Mouse (Mus musculus) brain, adult 2 months (tissue): Measurements from ENCODE around the gene Gm43191.
A peak's percentile ranks its signal among the peaks of the same experiment; 100 is the strongest.

Experiments
- DNase-seq: peaks from one replicate; pipeline ENCODE4 v3.0.0; 2011; ENCODE audit warnings: low read depth, low spot score

Gene Gm43191

GRCm38 (mm10) chr3:116622641-116623040 is 58.4 kb downstream of the Gm43191 start:
- no peak for DNase-seq

GRCm38 (mm10) chr3:116620636-116621370 is 60.3 kb downstream of the Gm43191 start:
- DNase-seq, result peak; percentile 47

- DNase-seq, result no peak
Measured at GRCm38 (mm10) chr3:116618855-116619254, 62.2 kb downstream of the Gm43191 start.

- DNase-seq, result no peak
Measured at GRCm38 (mm10) chr3:116615318-116616068, 65.6 kb downstream of the Gm43191 start.

GRCm38 (mm10) chr3:116614295-116614892 is 66.7 kb downstream of the Gm43191 start, which contains the start of gene Trmt13:
Gene Trmt13, minus strand, starts transcription at chr3:116614587.
- peak; percentile 79 for DNase-seq

GRCm38 (mm10) chr3:116604570-116604969 is 76.5 kb downstream of the Gm43191 start:
- DNase-seq, result peak; percentile 45

GRCm38 (mm10) chr3:116601781-116602180 is 79.3 kb downstream of the Gm43191 start:
- no peak for DNase-seq

GRCm38 (mm10) chr3:116601005-116601404 is 80.1 kb downstream of the Gm43191 start:
- DNase-seq, result no peak

GRCm38 (mm10) chr3:116599705-116600104 is 81.4 kb downstream of the Gm43191 start:
- no peak for DNase-seq

GRCm38 (mm10) chr3:116595603-116595991 is 85.5 kb downstream of the Gm43191 start:
- DNase-seq, result no peak

GRCm38 (mm10) chr3:116594728-116595602 is 86.1 kb downstream of the Gm43191 start, which contains the start of gene Sass6:
Gene Sass6, plus strand, starts transcription at chr3:116594982.
- peak; percentile 99 for DNase-seq

- DNase-seq, result peak; percentile 56
Measured at GRCm38 (mm10) chr3:116594076-116594727, 86.9 kb downstream of the Gm43191 start.
